Mouse (Mus musculus): ENCODE results near the gene Rai14.

The Rai14 gene

GRCm38 (mm10) chr15:10609107-10609506 lies 105.3 kb downstream of the Rai14 start:
- no peak for DNase-seq (ENCODE audit: low spot score)

GRCm38 (mm10) chr15:10608508-10609098 lies 105.8 kb downstream of the Rai14 start:
- no peak for DNase-seq (ENCODE audit: low spot score)

- DNase-seq (ENCODE audit: low spot score): no peak
Measured at GRCm38 (mm10) chr15:10599413-10599812, 115.0 kb downstream of the Rai14 start.

- no peak for DNase-seq (ENCODE audit: low spot score)
Measured at GRCm38 (mm10) chr15:10598259-10599225, 115.9 kb downstream of the Rai14 start.

GRCm38 (mm10) chr15:10596871-10597270 lies 117.6 kb downstream of the Rai14 start:
- DNase-seq (ENCODE audit: low spot score): no peak

- DNase-seq (ENCODE audit: low spot score): no peak
Measured at GRCm38 (mm10) chr15:10595408-10595807, 119.0 kb downstream of the Rai14 start.

- DNase-seq (ENCODE audit: low spot score): no peak
Measured at GRCm38 (mm10) chr15:10594910-10595309, 119.5 kb downstream of the Rai14 start.

- no peak for DNase-seq (ENCODE audit: low spot score)
Measured at GRCm38 (mm10) chr15:10593094-10593493, 121.3 kb downstream of the Rai14 start.

- no peak for DNase-seq (ENCODE audit: low spot score)
Measured at GRCm38 (mm10) chr15:10586565-10586964, 127.9 kb downstream of the Rai14 start.

GRCm38 (mm10) chr15:10584359-10585187 lies 129.9 kb downstream of the Rai14 start:
- DNase-seq (ENCODE audit: low spot score): no peak

- peak; percentile 36 for DNase-seq (ENCODE audit: low spot score)
Measured at GRCm38 (mm10) chr15:10583408-10583807, 131.0 kb downstream of the Rai14 start.

GRCm38 (mm10) chr15:10579159-10579558 lies 135.3 kb downstream of the Rai14 start:
- DNase-seq (ENCODE audit: low spot score): no peak

- no peak for DNase-seq (ENCODE audit: low spot score)
Measured at GRCm38 (mm10) chr15:10566486-10566885, 147.9 kb downstream of the Rai14 start.

- DNase-seq (ENCODE audit: low spot score): no peak
Measured at GRCm38 (mm10) chr15:10564201-10564600, 150.2 kb downstream of the Rai14 start.

- DNase-seq (ENCODE audit: low spot score): no peak
Measured at GRCm38 (mm10) chr15:10562281-10562680, 152.1 kb downstream of the Rai14 start.

- DNase-seq (ENCODE audit: low spot score): no peak
Measured at GRCm38 (mm10) chr15:10560005-10560404, 154.4 kb downstream of the Rai14 start.

GRCm38 (mm10) chr15:10558465-10558864 lies 156.0 kb downstream of the Rai14 start, which contains the start of gene Ttc23l:
TSS of gene Ttc23l (minus strand) at chr15:10558668.
- no peak for DNase-seq (ENCODE audit: low spot score)

GRCm38 (mm10) chr15:10554336-10554735 lies 160.1 kb downstream of the Rai14 start:
- no peak for DNase-seq (ENCODE audit: low spot score)

- no peak for DNase-seq (ENCODE audit: low spot score)
Measured at GRCm38 (mm10) chr15:10540271-10541088, 173.9 kb downstream of the Rai14 start.

GRCm38 (mm10) chr15:10535969-10536368 lies 178.5 kb downstream of the Rai14 start:
- no peak for DNase-seq (ENCODE audit: low spot score)

- no peak for DNase-seq (ENCODE audit: low spot score)
Measured at GRCm38 (mm10) chr15:10534591-10534990, 179.8 kb downstream of the Rai14 start.
